Mouse (Mus musculus): ENCODE measurements around the gene Psmd7. TPM values are rescaled to one million over a fixed set of nuclear protein-coding genes. Genes with fewer than 3 reads are reported as not detected.

Gene Psmd7
- polyA plus RNA-seq, 1 experiment from 2014 or later, result 237 TPM

DNA sequence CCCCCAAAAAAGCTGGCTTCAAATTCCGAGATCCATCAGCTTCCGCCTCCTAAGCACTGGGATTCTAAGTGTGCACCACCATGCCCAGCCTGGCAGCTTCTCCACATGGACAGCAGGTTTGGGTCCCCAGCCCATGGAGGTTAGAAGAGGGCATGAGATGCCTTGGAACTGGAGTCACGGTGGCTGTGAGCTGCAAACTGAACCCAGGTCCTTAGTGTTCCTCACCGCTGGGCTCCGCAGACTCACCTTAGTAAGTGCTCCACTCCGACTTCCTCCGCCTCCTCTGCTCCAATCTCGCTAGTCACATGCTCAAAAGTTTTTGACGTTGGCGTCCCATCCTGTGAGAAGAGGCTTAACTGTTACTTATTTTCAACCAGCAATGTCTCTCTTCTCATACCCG is 6.1 kb downstream of the Psmd7 start:
- Histone ChIP-seq H3K4me3 (ENCODE audit: low read depth, low read length) (no peak overlapping the region), H3K27me3 (ENCODE audit: control insufficient read depth, insufficient read depth, low read depth, low read length) (no peaks in the 10 kb centered on the region), H3K4me1 (ENCODE audit: control insufficient read depth, insufficient read depth, low read length) (peaks cover 9% of the 10 kb centered on the region), H3K36me3 (ENCODE audit: control insufficient read depth, insufficient read depth, low read length) (peaks cover 54% of the 10 kb centered on the region), H3K9ac (ENCODE audit: low read depth, low read length) (no peak overlapping the region), H3K4me2 (ENCODE audit: low read length) (no peak overlapping the region), H3K9me3 (replicated peaks; ENCODE audit: control insufficient read depth, low read length, poor library complexity, severe bottlenecking) (no peaks in the 10 kb centered on the region), H3K27ac (ENCODE audit: low read length) (no peak overlapping the region)
- ATAC-seq, result no peak
- WGBS, result 93% methylated on average over 11 of the region's 11 CpGs

GRCm38 (mm10) chr8:107581536-107581935 is 6.7 kb downstream of the Psmd7 start:
- H3K36me3 ChIP-seq (ENCODE audit: control insufficient read depth, insufficient read depth, low read length), result peaks cover 54% of the 10 kb centered on the region
- WGBS, result 95% methylated on average over 4 of the region's 4 CpGs
- ATAC-seq, result no peak
- no peaks in the 10 kb centered on the region for H3K9me3 ChIP-seq (replicated peaks; ENCODE audit: control insufficient read depth, low read length, poor library complexity, severe bottlenecking)
- H3K4me2 ChIP-seq (ENCODE audit: low read length), result no peak overlapping the region
- H3K27ac ChIP-seq (ENCODE audit: low read length), result no peak overlapping the region
- H3K9ac ChIP-seq (ENCODE audit: low read depth, low read length), result no peak overlapping the region
- H3K4me3 ChIP-seq (ENCODE audit: low read depth, low read length), result no peak overlapping the region
- peaks cover 3% of the 10 kb centered on the region for H3K4me1 ChIP-seq (ENCODE audit: control insufficient read depth, insufficient read depth, low read length)
- H3K27me3 ChIP-seq (ENCODE audit: control insufficient read depth, insufficient read depth, low read depth, low read length), result no peaks in the 10 kb centered on the region

DNA sequence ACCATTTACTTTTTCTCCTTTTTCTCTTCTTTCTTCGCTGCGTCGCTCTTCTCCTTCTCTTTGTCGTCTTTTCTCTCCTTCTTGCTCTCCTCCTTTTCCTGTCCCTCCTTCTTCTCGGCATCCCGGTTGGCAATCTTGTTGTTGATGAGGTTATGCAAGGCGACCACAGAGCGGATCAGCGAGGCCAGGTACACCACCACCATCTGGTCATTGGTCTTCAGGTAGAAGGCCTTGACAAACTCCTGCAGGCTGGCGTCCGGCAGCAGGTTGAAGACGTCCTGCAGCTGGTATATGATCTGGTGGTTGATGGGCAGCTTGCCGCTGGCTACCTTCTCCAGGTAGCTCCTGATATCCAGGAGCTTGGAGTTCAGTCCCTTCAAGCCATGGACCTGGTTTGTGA is 7.4 kb downstream of the Psmd7 start:
- no peak overlapping the region for H3K4me3 ChIP-seq (ENCODE audit: low read depth, low read length)
- no peaks in the 10 kb centered on the region for H3K27me3 ChIP-seq (ENCODE audit: control insufficient read depth, insufficient read depth, low read depth, low read length)
- H3K36me3 ChIP-seq (ENCODE audit: control insufficient read depth, insufficient read depth, low read length), result peaks cover 54% of the 10 kb centered on the region
- no peak overlapping the region for H3K27ac ChIP-seq (ENCODE audit: low read length)
- 96% methylated on average over 13 of the region's 13 CpGs for WGBS
- H3K9me3 ChIP-seq (replicated peaks; ENCODE audit: control insufficient read depth, low read length, poor library complexity, severe bottlenecking), result no peaks in the 10 kb centered on the region
- peaks cover 4% of the 10 kb centered on the region for H3K4me1 ChIP-seq (ENCODE audit: control insufficient read depth, insufficient read depth, low read length)
- no peak overlapping the region for H3K9ac ChIP-seq (ENCODE audit: low read depth, low read length)
- no peak for ATAC-seq
- no peak overlapping the region for H3K4me2 ChIP-seq (ENCODE audit: low read length)

GRCm38 (mm10) chr8:107578541-107578940 is 9.7 kb downstream of the Psmd7 start:
- no peaks in the 10 kb centered on the region for H3K9me3 ChIP-seq (replicated peaks; ENCODE audit: control insufficient read depth, low read length, poor library complexity, severe bottlenecking)

DNA sequence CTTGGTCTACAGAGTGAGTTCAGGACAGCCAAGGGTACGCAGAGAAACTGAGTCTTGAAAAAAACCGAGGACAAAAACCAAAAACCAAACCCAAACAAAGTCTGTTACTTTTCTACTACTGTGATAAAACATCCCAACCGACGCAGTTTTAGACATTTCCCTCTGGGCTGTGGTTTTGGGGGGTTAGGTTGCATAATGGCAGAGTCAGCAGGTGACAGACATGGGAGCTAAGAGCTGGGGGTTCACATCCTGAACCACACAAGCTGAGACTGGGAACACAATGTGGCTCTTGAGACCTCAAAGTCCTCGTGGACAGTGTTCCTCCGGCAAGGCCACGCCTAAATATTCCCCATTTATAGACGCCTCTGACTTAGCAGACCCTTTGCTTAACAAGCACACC is 10.1 kb downstream of the Psmd7 start:
- H3K27me3 ChIP-seq (ENCODE audit: control insufficient read depth, insufficient read depth, low read depth, low read length), result no peaks in the 10 kb centered on the region
- ATAC-seq, result no peak
- no peak overlapping the region for H3K4me2 ChIP-seq (ENCODE audit: low read length)
- peaks cover 34% of the 10 kb centered on the region for H3K36me3 ChIP-seq (ENCODE audit: control insufficient read depth, insufficient read depth, low read length)
- no peak overlapping the region for H3K4me3 ChIP-seq (ENCODE audit: low read depth, low read length)
- no peaks in the 10 kb centered on the region for H3K9me3 ChIP-seq (replicated peaks; ENCODE audit: control insufficient read depth, low read length, poor library complexity, severe bottlenecking)
- no peak overlapping the region for H3K27ac ChIP-seq (ENCODE audit: low read length)
- H3K4me1 ChIP-seq (ENCODE audit: control insufficient read depth, insufficient read depth, low read length), result peaks cover 4% of the 10 kb centered on the region; the same call in 1 of the 2 replicates
- WGBS, result 95% methylated on average over 8 of the region's 8 CpGs
- no peak overlapping the region for H3K9ac ChIP-seq (ENCODE audit: low read depth, low read length)

More at GRCm38 (mm10) chr8:107578541-107578940, 9.7 kb downstream of the Psmd7 start:
- no peaks in the 10 kb centered on the region for H3K27me3 ChIP-seq (ENCODE audit: control insufficient read depth, insufficient read depth, low read depth, low read length)
- 87% methylated on average over 8 of the region's 8 CpGs for WGBS
- no peak overlapping the region for H3K27ac ChIP-seq (ENCODE audit: low read length)
- peaks cover 4% of the 10 kb centered on the region; the same call in 1 of the 2 replicates for H3K4me1 ChIP-seq (ENCODE audit: control insufficient read depth, insufficient read depth, low read length)
- ATAC-seq, result no peak
- no peak overlapping the region for H3K4me2 ChIP-seq (ENCODE audit: low read length)
- H3K4me3 ChIP-seq (ENCODE audit: low read depth, low read length), result no peak overlapping the region
- no peak overlapping the region for H3K9ac ChIP-seq (ENCODE audit: low read depth, low read length)
- peaks cover 37% of the 10 kb centered on the region for H3K36me3 ChIP-seq (ENCODE audit: control insufficient read depth, insufficient read depth, low read length)

GRCm38 (mm10) chr8:107577640-107578039 is 10.6 kb downstream of the Psmd7 start:
- Histone ChIP-seq H3K27me3 (ENCODE audit: control insufficient read depth, insufficient read depth, low read depth, low read length) (no peaks in the 10 kb centered on the region), H3K36me3 (ENCODE audit: control insufficient read depth, insufficient read depth, low read length) (peaks cover 31% of the 10 kb centered on the region), H3K9me3 (replicated peaks; ENCODE audit: control insufficient read depth, low read length, poor library complexity, severe bottlenecking) (no peaks in the 10 kb centered on the region), H3K4me2 (ENCODE audit: low read length) (no peak overlapping the region), H3K4me1 (ENCODE audit: control insufficient read depth, insufficient read depth, low read length) (peaks cover 4% of the 10 kb centered on the region; the same call in 1 of the 2 replicates), H3K27ac (ENCODE audit: low read length) (no peak overlapping the region), H3K4me3 (ENCODE audit: low read depth, low read length) (no peak overlapping the region), H3K9ac (ENCODE audit: low read depth, low read length) (no peak overlapping the region)
- WGBS, result 92% methylated on average over 4 of the region's 4 CpGs
- no peak for ATAC-seq

- Histone ChIP-seq H3K4me3 (ENCODE audit: low read depth, low read length) (peak overlapping the region; percentile 17; the same call in 1 of the 2 replicates), H3K9me3 (replicated peaks; ENCODE audit: control insufficient read depth, low read length, poor library complexity, severe bottlenecking) (no peaks in the 10 kb centered on the region), H3K4me1 (ENCODE audit: control insufficient read depth, insufficient read depth, low read length) (peaks cover 4% of the 10 kb centered on the region; the same call in 1 of the 2 replicates), H3K9ac (ENCODE audit: low read depth, low read length) (peak overlapping the region; percentile 37; the same call in 1 of the 2 replicates), H3K4me2 (ENCODE audit: low read length) (peak overlapping the region; percentile 51), H3K27ac (ENCODE audit: low read length) (peak overlapping the region; percentile 50), H3K27me3 (ENCODE audit: control insufficient read depth, insufficient read depth, low read depth, low read length) (no peaks in the 10 kb centered on the region), H3K36me3 (ENCODE audit: control insufficient read depth, insufficient read depth, low read length) (peaks cover 22% of the 10 kb centered on the region)
- ATAC-seq, result peak; percentile 51; the same call in 1 of the 2 replicates
- WGBS, result 8% methylated on average over 10 of the region's 10 CpGs
Measured at GRCm38 (mm10) chr8:107576702-107577101, 11.6 kb downstream of the Psmd7 start.

DNA sequence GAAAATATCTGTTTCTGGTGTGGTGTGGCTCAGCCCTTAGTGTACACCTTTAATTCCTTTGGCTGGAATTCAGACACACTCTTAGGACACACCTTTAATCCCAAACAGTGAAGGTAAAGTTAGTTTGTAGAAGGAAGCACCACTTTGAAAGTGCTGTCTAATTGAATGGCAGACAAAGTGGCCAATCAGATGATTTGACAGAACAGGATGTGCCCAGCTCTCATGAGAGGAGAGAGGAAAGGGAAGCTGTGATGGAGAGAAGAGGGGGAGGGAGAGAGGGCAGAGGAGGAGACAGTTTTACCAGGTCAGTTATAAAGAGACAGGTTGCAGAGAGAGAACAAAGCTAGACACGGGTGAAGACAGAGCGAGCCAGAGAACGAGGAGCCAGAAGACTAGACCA is 13.5 kb downstream of the Psmd7 start:
- H3K27ac ChIP-seq (ENCODE audit: low read length), result no peak overlapping the region
- H3K4me1 ChIP-seq (ENCODE audit: control insufficient read depth, insufficient read depth, low read length), result peaks cover 4% of the 10 kb centered on the region; the same call in 1 of the 2 replicates
- H3K9ac ChIP-seq (ENCODE audit: low read depth, low read length), result no peak overlapping the region
- H3K4me3 ChIP-seq (ENCODE audit: low read depth, low read length), result no peak overlapping the region
- H3K27me3 ChIP-seq (ENCODE audit: control insufficient read depth, insufficient read depth, low read depth, low read length), result no peaks in the 10 kb centered on the region
- H3K4me2 ChIP-seq (ENCODE audit: low read length), result no peak overlapping the region
- no peaks in the 10 kb centered on the region for H3K9me3 ChIP-seq (replicated peaks; ENCODE audit: control insufficient read depth, low read length, poor library complexity, severe bottlenecking)
- H3K36me3 ChIP-seq (ENCODE audit: control insufficient read depth, insufficient read depth, low read length), result peaks cover 8% of the 10 kb centered on the region
- ATAC-seq, result no peak
- WGBS, result 84% methylated on average over 3 of the region's 3 CpGs

- Histone ChIP-seq H3K9ac (ENCODE audit: low read depth, low read length) (no peak overlapping the region), H3K27me3 (ENCODE audit: control insufficient read depth, insufficient read depth, low read depth, low read length) (no peaks in the 10 kb centered on the region), H3K4me1 (ENCODE audit: control insufficient read depth, insufficient read depth, low read length) (peaks cover 4% of the 10 kb centered on the region; the same call in 1 of the 2 replicates), H3K4me3 (ENCODE audit: low read depth, low read length) (no peak overlapping the region), H3K36me3 (ENCODE audit: control insufficient read depth, insufficient read depth, low read length) (no peaks in the 10 kb centered on the region), H3K27ac (ENCODE audit: low read length) (no peak overlapping the region), H3K4me2 (ENCODE audit: low read length) (no peak overlapping the region), H3K9me3 (replicated peaks; ENCODE audit: control insufficient read depth, low read length, poor library complexity, severe bottlenecking) (no peaks in the 10 kb centered on the region)
- no peak for ATAC-seq
- 60% methylated on average over 4 of the region's 4 CpGs for WGBS
Measured at GRCm38 (mm10) chr8:107572497-107572896, 15.8 kb downstream of the Psmd7 start.

Measured in midbrain, embryonic 16.5 days (tissue).